Mouse (Mus musculus) spleen, postnatal 14 days (tissue): Measurements from ENCODE around the gene Map3k9.

Experiments
- DNase-seq, 2 experiments: peaks; one replicate each; pipeline ENCODE4 v3.0.0; 2021 to 2022; ENCODE audit warnings: low spot score in 2 of 2

Gene Map3k9

DNA sequence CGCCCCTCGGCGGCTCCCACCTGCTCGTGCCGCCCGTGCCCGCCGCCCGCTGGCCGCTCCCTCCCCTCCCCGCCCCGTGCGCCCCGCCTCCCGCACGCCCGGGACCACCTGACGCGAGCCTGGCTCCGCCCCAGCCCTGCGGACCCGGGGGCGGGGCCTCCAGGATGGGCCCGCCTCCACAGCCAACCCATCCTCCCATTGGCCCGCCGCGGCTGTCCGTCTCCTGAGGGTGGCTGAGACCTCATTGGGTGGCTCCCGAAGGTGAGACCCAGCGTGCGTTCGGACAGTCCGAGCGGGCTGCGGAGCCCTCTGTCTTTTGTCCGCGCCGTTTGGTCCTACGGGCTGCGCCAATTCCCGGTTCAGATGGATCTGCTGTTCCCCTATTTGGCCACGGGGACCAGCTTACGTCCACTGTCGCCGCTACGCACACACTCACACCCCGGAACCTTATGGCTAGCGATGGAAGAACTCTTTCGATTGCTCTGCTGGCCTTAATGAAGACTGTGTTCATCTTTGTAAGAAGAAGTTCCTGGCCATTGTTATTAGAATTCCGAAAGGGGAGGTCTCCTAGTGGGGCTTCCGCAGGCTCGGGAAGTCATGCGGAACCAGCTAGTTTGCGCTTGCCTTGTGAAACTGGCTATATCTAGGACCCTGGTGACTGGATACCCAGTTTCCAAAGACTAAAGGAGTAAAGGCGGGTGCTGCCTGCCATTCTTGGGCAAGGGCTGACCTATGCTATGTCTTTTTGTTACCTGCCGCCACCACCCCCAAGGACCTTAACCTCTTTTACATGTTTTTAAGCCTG, at the start of gene Map3k9:
Gene Map3k9 (minus strand): TSS at position 71 of the 805 bp plus-strand sequence.
- peak; percentile 77 to 82 for DNase-seq

GRCm38 (mm10) chr12:81828355-81828754, 47.4 kb upstream of the Map3k9 start:
- no peak for DNase-seq

- DNase-seq = no peak
Measured at GRCm38 (mm10) chr12:81822778-81823480, 42.0 kb upstream of the Map3k9 start.

DNA sequence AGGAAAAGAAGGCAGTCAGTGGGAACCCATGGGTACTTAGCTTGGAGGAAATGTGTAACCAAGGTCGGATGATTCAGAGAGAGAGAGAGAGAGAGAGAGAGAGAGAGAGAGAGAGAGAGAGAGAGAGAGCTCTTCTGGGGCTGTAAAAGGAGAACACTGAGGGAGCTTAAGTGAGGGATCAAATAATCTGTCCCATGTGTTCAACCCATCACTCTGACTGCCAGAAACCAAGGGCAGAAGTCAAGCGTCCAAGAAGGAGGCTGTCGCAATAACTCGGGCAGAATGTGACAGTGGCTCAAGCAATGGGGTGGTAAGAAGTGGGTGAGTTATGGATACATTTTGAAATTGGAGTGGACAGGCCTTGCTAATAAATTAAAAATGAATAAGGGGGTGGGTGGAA, 41.2 kb upstream of the Map3k9 start:
- DNase-seq = no peak

DNA sequence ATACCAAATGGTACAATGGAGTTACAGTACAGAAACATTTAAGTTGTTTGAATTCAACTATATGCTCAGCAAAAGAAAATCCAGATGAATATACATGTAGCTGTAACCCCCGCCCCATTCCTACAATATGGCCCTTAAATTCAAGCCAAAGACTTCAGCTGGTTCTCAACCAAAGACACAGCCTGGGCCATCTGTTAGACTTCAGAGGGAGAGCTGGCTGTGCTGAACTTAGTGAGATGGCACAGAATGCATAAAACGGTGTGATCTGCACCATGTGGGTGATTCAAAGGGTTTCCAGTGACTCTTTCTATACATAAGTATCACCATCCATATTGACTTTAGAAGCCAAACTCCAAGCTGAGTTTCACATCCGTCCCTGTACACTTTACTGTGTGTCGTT, 39.7 kb upstream of the Map3k9 start:
- DNase-seq = no peak

- DNase-seq = no peak
Measured at GRCm38 (mm10) chr12:81817126-81817505, 36.1 kb upstream of the Map3k9 start.

DNA sequence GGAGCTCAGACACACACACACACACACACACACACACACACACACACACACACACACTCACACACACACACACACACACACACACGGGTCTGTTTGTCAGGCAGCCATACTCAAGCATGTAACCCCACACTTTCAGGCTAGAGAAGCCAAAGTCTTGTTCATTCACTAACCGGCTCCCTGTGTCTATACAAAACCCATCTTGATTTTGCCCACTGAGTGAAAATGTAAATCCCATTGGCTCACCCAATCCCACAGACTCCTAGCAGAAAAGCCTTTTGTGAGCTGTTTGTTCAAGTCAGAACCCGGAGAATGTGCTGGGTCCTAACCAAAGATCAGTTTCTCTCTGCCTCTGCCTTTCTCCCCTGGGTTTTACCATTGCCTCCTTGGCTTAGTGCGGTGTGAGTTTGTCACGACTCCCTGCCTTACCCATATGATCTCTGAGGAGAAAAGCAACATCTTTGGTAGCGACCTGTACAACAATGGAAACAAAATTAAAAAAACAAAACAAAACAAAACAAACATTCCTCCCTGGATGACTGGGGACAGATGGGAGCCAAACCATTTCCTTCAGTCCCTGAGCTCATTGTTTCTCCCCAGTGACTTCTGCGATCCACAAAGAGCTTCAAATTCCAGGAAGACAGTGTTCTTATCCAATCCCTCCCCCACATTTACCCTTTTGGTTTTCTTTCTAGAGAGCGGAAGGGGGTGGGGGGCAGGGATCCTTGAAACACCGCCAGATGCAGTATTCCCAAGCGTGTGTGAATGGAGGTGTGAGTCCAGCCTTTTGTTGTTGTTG, 35.6 kb upstream of the Map3k9 start:
- DNase-seq = no peak

GRCm38 (mm10) chr12:81814742-81815141, 33.8 kb upstream of the Map3k9 start:
- DNase-seq = no peak

DNA sequence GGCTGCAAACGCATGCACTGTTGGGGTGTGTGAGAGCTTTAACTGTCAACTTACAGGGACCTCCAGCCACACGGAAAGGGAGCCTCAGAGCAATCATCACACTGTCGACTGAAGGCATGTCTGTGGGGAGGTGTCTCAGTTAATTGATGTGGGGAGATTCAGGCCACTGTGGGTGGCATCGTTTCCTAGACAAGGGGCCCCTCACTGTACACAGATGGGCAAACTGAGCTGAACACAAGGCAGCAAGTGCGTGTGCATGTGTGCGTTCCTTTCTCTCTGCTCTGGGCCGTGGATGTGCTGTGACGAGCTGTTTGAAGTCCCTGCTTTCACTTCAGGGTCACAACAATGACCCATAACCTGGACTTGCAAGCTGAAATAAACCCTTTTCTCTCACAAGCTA, 29.4 kb upstream of the Map3k9 start:
- DNase-seq = no peak

DNA sequence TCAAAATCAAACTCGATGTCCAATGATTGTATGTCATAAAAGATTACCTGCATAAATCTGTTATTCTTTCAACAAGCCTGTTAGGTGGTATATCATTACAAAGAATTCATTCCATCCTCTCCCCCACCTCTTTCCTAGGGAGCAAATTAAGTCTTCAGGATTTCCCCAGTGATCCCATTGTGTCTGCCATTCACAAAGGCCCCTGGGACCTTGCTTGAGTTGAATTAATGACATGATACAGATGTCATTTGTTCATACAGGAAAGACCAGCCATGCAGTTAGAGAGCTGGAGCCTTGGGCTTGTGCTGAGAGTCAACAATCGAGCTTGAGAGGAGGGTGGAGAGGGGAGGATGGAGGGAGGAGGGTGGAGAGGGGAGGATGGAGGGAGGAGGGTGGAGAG, 27.6 kb upstream of the Map3k9 start:
- DNase-seq = no peak

DNA sequence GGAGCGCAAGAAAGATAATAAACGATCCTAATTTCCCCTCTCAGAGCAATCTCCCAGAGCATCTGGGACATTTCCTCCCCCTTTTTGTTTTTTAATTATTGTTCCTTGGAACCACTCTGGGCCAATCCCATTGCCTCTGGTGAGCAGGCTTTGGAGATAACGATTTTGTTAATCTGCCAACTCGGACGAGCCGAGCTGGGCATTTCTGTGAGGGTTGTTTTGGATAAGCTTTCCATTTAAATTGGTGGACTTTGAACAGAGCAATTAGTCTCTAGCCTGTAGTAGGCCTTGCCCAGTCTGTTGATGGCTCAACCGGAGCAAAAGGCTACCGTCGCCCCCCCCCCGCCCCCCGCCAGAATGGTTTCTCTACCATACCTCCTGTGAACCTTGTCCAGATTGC, 27.0 kb upstream of the Map3k9 start:
- no peak for DNase-seq

DNA sequence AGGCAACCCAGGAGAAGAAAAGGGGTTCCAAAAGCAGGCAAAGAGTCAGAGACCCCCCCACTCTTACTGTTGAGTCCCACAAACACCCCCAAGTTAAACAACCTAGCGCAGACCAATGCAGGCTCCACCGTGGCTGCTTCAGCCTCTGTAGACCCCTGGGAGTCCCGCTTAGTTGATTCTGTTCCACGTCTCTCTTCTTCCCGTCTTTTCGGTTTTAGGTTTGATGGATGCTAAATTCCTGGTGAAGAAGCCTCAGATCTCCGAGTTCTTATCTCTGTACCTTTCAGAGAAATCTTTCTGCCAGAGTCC, 26.5 kb upstream of the Map3k9 start:
- DNase-seq = no peak

GRCm38 (mm10) chr12:81806759-81807528, 26.0 kb upstream of the Map3k9 start:
- DNase-seq = peak; percentile 25 to 26

DNA sequence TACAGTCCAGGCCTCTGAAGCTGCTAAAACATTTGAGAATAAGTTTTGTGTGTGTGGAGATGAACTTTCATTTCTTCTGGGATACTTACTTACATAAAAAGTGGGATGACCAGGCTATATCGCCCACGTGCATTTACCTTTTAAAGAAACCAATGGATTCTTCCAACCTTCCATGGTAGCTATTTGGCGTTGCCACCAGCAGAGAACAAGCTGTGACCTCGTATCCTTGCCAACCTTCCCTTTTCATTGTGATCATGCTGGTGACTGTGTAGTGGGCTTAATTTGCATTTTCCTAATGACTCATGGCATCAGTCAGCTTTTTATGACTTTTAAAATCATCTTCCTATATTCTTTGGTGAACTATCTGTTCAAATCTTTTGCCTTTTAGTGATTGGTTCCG, 25.1 kb upstream of the Map3k9 start:
- DNase-seq = no peak

GRCm38 (mm10) chr12:81803803-81804202, 22.8 kb upstream of the Map3k9 start:
- no peak for DNase-seq

DNA sequence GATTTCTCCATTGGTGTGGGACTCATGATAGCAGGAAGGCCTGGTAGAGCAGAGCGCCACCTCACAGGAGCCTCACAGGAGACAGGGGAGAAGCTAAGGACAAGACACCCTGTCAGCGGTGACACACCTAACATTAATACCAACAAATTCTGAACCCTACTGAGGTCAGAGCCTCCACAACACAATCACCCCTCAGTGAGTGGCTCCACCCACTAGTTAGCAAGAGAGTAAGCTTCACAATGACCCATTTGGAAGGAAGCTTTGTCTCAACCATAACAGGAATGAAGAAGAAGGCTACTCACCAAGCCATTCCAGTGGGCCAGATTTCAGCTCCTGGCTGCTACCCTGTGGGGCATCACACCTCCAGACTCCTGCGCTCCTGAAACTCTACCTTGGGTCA, 22.0 kb upstream of the Map3k9 start:
- no peak for DNase-seq

DNA sequence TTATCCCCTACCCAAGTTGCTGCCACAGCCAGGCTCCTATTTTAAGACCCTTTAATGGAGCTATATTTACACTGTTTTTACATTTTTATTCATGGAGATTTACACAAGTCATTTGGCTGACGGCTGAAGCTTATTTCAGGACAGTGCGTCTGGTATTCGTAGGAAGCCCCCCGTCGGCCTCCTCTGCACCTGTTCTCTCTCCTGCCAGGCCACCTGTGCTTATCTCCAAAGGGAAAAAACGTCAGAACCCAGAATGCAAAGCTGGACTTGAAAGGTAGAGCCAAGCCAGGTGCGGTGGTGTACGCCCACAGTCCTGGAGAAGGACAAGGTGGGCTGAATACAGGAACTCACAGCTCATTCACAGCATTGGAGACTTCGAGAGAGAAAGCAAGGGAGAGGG, 20.2 kb upstream of the Map3k9 start:
- no peak for DNase-seq

DNA sequence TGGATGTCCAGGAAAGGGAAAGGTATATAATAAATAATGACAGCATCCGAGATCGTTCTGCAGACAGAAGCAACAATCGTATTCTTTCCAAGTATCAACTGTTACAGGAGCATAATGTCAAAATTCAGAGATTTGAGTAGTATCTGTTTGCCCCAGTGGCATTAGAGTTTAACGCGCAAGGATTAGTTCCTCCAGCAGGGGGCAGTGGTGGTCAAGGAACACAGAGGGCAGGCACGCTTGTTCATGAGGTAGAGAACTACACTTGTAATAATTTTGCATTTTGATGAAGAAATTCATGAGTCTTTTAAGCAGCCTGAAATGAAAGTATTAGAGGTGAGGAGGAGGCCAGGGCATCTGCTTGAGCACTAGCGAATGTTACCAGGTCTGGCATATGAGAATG, 15.6 kb upstream of the Map3k9 start:
- peak; percentile 42 to 71 for DNase-seq

DNA sequence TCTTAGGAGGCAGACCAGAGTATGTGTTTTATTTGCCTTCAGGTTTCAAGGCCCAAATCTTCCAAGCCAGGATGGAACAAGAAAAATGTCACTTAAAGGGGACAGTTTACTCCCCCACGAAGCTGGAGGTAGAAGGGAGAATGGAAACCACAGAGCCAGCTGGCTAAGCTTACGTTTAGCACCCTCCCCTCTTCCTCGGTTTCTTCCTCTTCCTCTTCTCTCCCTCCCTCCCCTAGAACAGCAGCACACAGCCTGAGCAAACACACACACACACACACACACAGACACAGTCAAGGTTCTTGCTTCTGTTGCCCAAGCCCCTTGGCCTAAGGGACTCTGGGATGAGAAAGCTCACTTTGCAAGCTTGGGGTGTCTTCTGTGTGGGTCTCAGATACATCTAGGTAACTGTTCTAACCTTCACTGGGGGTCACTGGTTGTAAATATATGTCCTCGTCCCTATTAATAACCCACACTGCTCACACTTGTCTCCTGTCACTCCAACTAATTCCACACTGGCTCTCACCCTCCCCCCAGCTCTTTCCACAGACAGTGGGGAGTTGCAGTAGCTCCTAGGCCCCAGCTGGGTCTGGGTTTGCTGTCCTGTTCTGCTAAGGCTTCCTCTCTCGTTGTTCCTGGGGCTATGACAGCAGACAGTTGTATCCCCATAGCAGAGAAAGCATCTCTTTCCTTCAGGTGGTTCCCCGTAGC, 11.7 kb upstream of the Map3k9 start:
- no peak for DNase-seq

- no peak for DNase-seq
Measured at GRCm38 (mm10) chr12:81789499-81789898, 8.5 kb upstream of the Map3k9 start.

GRCm38 (mm10) chr12:81788672-81789084, 7.7 kb upstream of the Map3k9 start:
- peak; percentile 74 to 86 for DNase-seq
